Mouse (Mus musculus): ENCODE measurements around the gene Ocrl. TPM values are rescaled to one million over a fixed set of nuclear protein-coding genes. Genes with fewer than 3 reads are reported as not detected.

The Ocrl gene
- 7.7 TPM for polyA plus RNA-seq (2014; fragmentation: Illumina TruSeq; extraction: RNeasy Lipid Tissue Mini Kit (QIAGEN cat#74804); ENCODE audit: low read depth, low replicate concordance)

DNA sequence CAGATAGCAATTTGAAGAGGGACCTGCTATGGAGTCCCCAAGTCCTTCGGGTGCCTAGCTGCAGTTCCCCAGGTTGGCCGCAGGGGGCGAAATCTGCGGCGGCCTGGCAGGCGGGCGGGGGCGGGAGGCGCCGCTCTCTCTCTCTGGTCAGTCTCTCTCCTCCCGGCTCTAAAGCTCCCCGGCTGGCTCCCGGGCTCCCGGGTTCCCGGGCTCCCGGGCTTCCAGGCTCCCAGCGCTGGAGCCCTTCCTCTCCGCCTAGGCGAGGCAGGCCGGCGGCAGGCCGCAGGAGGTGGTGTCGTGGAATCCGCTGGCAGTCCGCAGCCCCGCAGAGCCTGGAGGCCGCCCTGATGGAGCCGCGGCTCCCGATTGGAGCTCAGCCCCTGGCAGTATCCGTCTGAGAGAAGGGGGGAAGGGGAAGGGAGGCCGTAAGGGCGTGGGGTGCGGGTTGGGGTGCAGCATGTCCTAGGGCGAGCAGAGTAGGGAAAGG is at the start of gene Ocrl:
Ocrl (plus strand) TSS at position 82 of the 487 bp plus-strand sequence.

DNA sequence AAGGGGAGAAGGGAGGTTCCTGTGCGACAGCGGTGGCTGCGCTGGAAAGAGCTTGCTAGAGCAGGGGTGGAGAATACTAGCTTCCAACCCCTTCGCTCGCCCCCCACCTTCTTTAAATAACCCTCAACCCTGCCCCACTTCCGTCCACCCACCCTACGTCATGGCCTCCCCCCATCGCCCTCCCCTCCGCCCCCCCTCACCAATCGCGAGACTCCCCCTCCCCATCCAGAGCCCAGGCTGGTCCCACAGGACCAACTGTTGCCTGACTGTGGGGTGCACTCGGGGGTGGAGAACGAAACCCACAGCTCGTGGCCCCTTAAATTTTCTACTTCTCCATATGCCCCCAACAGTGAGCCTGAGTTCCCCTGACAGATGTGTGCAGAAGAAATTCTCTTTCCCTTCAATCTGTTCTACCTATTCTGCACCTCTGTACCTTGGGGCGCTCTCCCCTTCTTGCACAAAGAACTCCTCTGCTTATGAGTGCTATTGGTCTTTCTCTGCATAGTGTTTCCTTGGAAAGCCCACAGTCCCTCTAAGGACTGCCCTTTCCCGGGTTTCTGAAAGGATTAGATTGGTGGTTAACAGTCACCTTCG is 19.7 kb upstream of the Ocrl start, which contains the start of gene Smarca1:
Smarca1 (minus strand) TSS at position 544 of the 594 bp plus-strand sequence.

Other genes with a start within 250 kb of the Ocrl start
- 0.19 TPM for gene Smarca1, start 19.4 kb upstream of the Ocrl start, polyA plus RNA-seq (2014; fragmentation: Illumina TruSeq; extraction: RNeasy Lipid Tissue Mini Kit (QIAGEN cat#74804); ENCODE audit: low read depth, low replicate concordance)
- 0.11 TPM for gene Apln, start 122.5 kb downstream of the Ocrl start, polyA plus RNA-seq (2014; fragmentation: Illumina TruSeq; extraction: RNeasy Lipid Tissue Mini Kit (QIAGEN cat#74804); ENCODE audit: low read depth, low replicate concordance)
- gene Xpnpep2, start 196.3 kb downstream of the Ocrl start, polyA plus RNA-seq (2014; fragmentation: Illumina TruSeq; extraction: RNeasy Lipid Tissue Mini Kit (QIAGEN cat#74804); ENCODE audit: low read depth, low replicate concordance): not detected
- 0.42 TPM for gene Sash3, start 234.0 kb downstream of the Ocrl start, polyA plus RNA-seq (2014; fragmentation: Illumina TruSeq; extraction: RNeasy Lipid Tissue Mini Kit (QIAGEN cat#74804); ENCODE audit: low read depth, low replicate concordance)

Measured in liver, adult 10 weeks (tissue).